Mouse (Mus musculus) CH12.LX (cell line): ENCODE results near the gene Rgs16. TPM values are rescaled to one million over a fixed set of nuclear protein-coding genes. Genes with fewer than 3 reads are reported as not detected.
A peak's percentile ranks its signal among the peaks of the same experiment; 100 is the strongest.

Experiments used
- DNase-seq: peaks from one replicate; pipeline ENCODE4 v3.0.0-alpha.2; 2013; ENCODE audit errors: extremely low read depth
- H3K27ac ChIP-seq: 2 replicates; pipeline ENCODE4 v1.5.1; 2012; ENCODE audit warnings: low read depth, mild to moderate bottlenecking, control low read depth, moderate library complexity; ENCODE audit not compliant: insufficient read depth
- H3K27me3 ChIP-seq: replicated peaks from 2 replicates; pipeline ENCODE3; 2012; ENCODE audit warnings: inconsistent platforms
- H3K36me3 ChIP-seq, 2 experiments: replicated peaks in 1 of 2; 2 replicates each; pipeline versions ENCODE3 to v1.6.1; 2012; ENCODE audit warnings: inconsistent platforms in 1 of 2, low read length in 1 of 2, mild to moderate bottlenecking in 1 of 2, mixed read lengths in 1 of 2, moderate library complexity in 1 of 2; ENCODE audit not compliant: control insufficient read depth in 1 of 2, insufficient read depth in 1 of 2
- H3K4me1 ChIP-seq, 2 experiments: 2 replicates each; pipeline ENCODE4 v1.6.1; 2012; ENCODE audit warnings: inconsistent platforms in 1 of 2, moderate library complexity in 1 of 2; ENCODE audit not compliant: insufficient read depth in 2 of 2, control insufficient read depth in 1 of 2
- H3K4me2 ChIP-seq: 2 replicates; pipeline ENCODE4 v1.6.1; 2012; ENCODE audit warnings: low read depth, mild to moderate bottlenecking, control low read depth; ENCODE audit not compliant: poor library complexity, insufficient read depth, severe bottlenecking
- H3K4me3 ChIP-seq, 3 experiments: fragments of 150-350 bp in 1 of 3; sonication (generic) in 1 of 3; replicated peaks in 1 of 3; 2 replicates each; pipeline versions ENCODE3 to v1.5.1; 2011 to 2012; ENCODE audit warnings: low read depth in 2 of 3, low read length in 2 of 3, mild to moderate bottlenecking in 2 of 3, moderate library complexity in 2 of 3, control low read depth in 1 of 3, improper control_type of control experiment in 1 of 3, inconsistent platforms in 1 of 3, mixed read lengths in 1 of 3; ENCODE audit not compliant: poor library complexity in 1 of 3
- H3K79me2 ChIP-seq: replicated peaks from 2 replicates; pipeline ENCODE4 v1.6.1; 2012; ENCODE audit warnings: mild to moderate bottlenecking, moderate library complexity; ENCODE audit not compliant: control insufficient read depth, poor library complexity, insufficient read depth, severe bottlenecking; ENCODE audit errors: extremely low read depth
- H3K9ac ChIP-seq: 2 replicates; pipeline ENCODE4 v1.6.1; 2012; ENCODE audit warnings: low read depth, mild to moderate bottlenecking, control low read depth, moderate library complexity; ENCODE audit not compliant: insufficient read depth
- H3K9me3 ChIP-seq: replicated peaks from 2 replicates; pipeline ENCODE3; 2012; ENCODE audit warnings: low read length, inconsistent platforms, mixed read lengths
- BHLHE40 ChIP-seq: IDR thresholded peaks from 2 replicates; pipeline ENCODE4 v1.6.1; 2011; ENCODE audit warnings: mild to moderate bottlenecking, low read depth, low read length, improper control_type of control experiment
- CHD1 ChIP-seq: IDR thresholded peaks from 2 replicates; pipeline ENCODE4 v1.6.1; 2012; ENCODE audit warnings: low read depth, low read length, improper control_type of control experiment, inconsistent platforms
- CHD2 ChIP-seq: IDR thresholded peaks from 2 replicates; pipeline ENCODE4 v1.6.1; 2011; ENCODE audit warnings: low read length, improper control_type of control experiment
- CTCF ChIP-seq, 2 experiments: IDR thresholded peaks in 1 of 2; conservative IDR thresholded peaks in 1 of 2; 2 replicates each; pipeline ENCODE4 v1.5.1; 2011 to 2012; ENCODE audit warnings: low read depth in 2 of 2, low read length in 2 of 2, improper control_type of control experiment in 1 of 2, inconsistent platforms in 1 of 2, mild to moderate bottlenecking in 1 of 2, moderate library complexity in 1 of 2
- E2F4 ChIP-seq: IDR thresholded peaks from 2 replicates; pipeline ENCODE4 v1.6.1; 2011; ENCODE audit warnings: low read depth, low read length, improper control_type of control experiment; ENCODE audit not compliant: insufficient replicate concordance
- ELF1 ChIP-seq: IDR thresholded peaks from 2 replicates; pipeline ENCODE4 v1.6.1; 2014; ENCODE audit warnings: low read depth, mild to moderate bottlenecking, inconsistent platforms, low read length, improper control_type of control experiment
- EP300 ChIP-seq: IDR thresholded peaks from 2 replicates; pipeline ENCODE4 v1.6.1; 2011; ENCODE audit warnings: low read length, improper control_type of control experiment
- ETS1 ChIP-seq: conservative IDR thresholded peaks from 2 replicates; pipeline ENCODE4 v1.6.1; 2012; ENCODE audit warnings: low read depth, mild to moderate bottlenecking, inconsistent platforms, low read length, improper control_type of control experiment, moderate library complexity
- GABPA ChIP-seq: IDR thresholded peaks from 2 replicates; pipeline ENCODE4 v1.6.1; 2012; ENCODE audit warnings: low read depth, low read length, improper control_type of control experiment, inconsistent platforms; ENCODE audit not compliant: insufficient replicate concordance
- HCFC1 ChIP-seq: IDR thresholded peaks from 2 replicates; pipeline ENCODE4 v1.6.1; 2012; ENCODE audit warnings: low read depth, mild to moderate bottlenecking, inconsistent platforms, low read length, improper control_type of control experiment
- JUN ChIP-seq: IDR thresholded peaks from 2 replicates; pipeline ENCODE4 v1.6.1; 2011; ENCODE audit warnings: low read depth, mild to moderate bottlenecking, low read length, improper control_type of control experiment, moderate library complexity; ENCODE audit not compliant: insufficient read depth
- JUND ChIP-seq: conservative IDR thresholded peaks from 2 replicates; pipeline ENCODE4 v1.6.1; 2011; ENCODE audit warnings: low read depth, low read length, improper control_type of control experiment
- KAT2A ChIP-seq: IDR thresholded peaks from 2 replicates; pipeline ENCODE4 v1.6.1; 2012; ENCODE audit warnings: low read length, improper control_type of control experiment, inconsistent platforms; ENCODE audit not compliant: insufficient replicate concordance
- MAFK ChIP-seq: IDR thresholded peaks from 2 replicates; pipeline ENCODE4 v1.6.1; 2011; ENCODE audit warnings: low read length, improper control_type of control experiment; ENCODE audit not compliant: insufficient replicate concordance
- MAZ ChIP-seq: IDR thresholded peaks from 2 replicates; pipeline ENCODE4 v1.6.1; 2012; ENCODE audit warnings: low read depth, mild to moderate bottlenecking, inconsistent platforms, low read length, improper control_type of control experiment, moderate library complexity
- MEF2A ChIP-seq: IDR thresholded peaks from 2 replicates; pipeline ENCODE4 v1.6.1; 2014; ENCODE audit warnings: low read depth, mild to moderate bottlenecking, inconsistent platforms, low read length, improper control_type of control experiment, borderline replicate concordance
- MXI1 ChIP-seq: IDR thresholded peaks from 2 replicates; pipeline ENCODE4 v1.6.1; 2011; ENCODE audit warnings: mild to moderate bottlenecking, low read depth, low read length, improper control_type of control experiment
- NELFE ChIP-seq: IDR thresholded peaks from 2 replicates; pipeline ENCODE4 v1.6.1; 2011; ENCODE audit warnings: low read depth, low read length, improper control_type of control experiment
- NRF1 ChIP-seq: IDR thresholded peaks from 2 replicates; pipeline ENCODE4 v1.6.1; 2014; ENCODE audit warnings: low read depth, mild to moderate bottlenecking, inconsistent platforms, low read length, improper control_type of control experiment, moderate library complexity
- PAX5 ChIP-seq: IDR thresholded peaks from 2 replicates; pipeline ENCODE4 v1.6.1; 2012; ENCODE audit warnings: low read length, inconsistent platforms, mixed read lengths
- POLR2A ChIP-seq: IDR thresholded peaks from 2 replicates; pipeline ENCODE4 v1.6.1; 2011; ENCODE audit warnings: low read depth, mild to moderate bottlenecking, improper control_type of control experiment, low read length
- POLR2AphosphoS2 ChIP-seq: IDR thresholded peaks from 2 replicates; pipeline ENCODE4 v1.6.1; 2011; ENCODE audit warnings: low read depth, low read length, improper control_type of control experiment
- RAD21 ChIP-seq: IDR thresholded peaks from 2 replicates; pipeline ENCODE4 v1.6.1; 2011; ENCODE audit warnings: low read depth, mild to moderate bottlenecking, low read length, improper control_type of control experiment, moderate library complexity
- RCOR1 ChIP-seq: conservative IDR thresholded peaks from 2 replicates; pipeline ENCODE4 v1.6.1; 2012; ENCODE audit warnings: low read depth, mild to moderate bottlenecking, inconsistent platforms, low read length, improper control_type of control experiment
- SMC3 ChIP-seq: IDR thresholded peaks from 2 replicates; pipeline ENCODE4 v1.6.1; 2011; ENCODE audit warnings: low read depth, low read length, improper control_type of control experiment
- TBP ChIP-seq: conservative IDR thresholded peaks from 2 replicates; pipeline ENCODE4 v1.6.1; 2011; ENCODE audit warnings: low read depth, low read length, improper control_type of control experiment
- UBTF ChIP-seq: IDR thresholded peaks from 2 replicates; pipeline ENCODE4 v1.6.1; 2012; ENCODE audit warnings: low read depth, mild to moderate bottlenecking, inconsistent platforms, low read length, improper control_type of control experiment, moderate library complexity
- USF1 ChIP-seq: IDR thresholded peaks from 2 replicates; pipeline ENCODE4 v1.6.1; 2014; ENCODE audit warnings: low read depth, mild to moderate bottlenecking, inconsistent platforms, low read length, improper control_type of control experiment
- USF2 ChIP-seq: conservative IDR thresholded peaks from 2 replicates; pipeline ENCODE4 v1.6.1; 2011; ENCODE audit warnings: low read depth, low read length, improper control_type of control experiment
- ZC3H11A ChIP-seq: IDR thresholded peaks from 2 replicates; pipeline ENCODE4 v1.6.1; 2012; ENCODE audit warnings: low read depth, mild to moderate bottlenecking, inconsistent platforms, low read length, improper control_type of control experiment
- ZKSCAN1 ChIP-seq: IDR thresholded peaks from 2 replicates; pipeline ENCODE4 v1.6.1; 2012; ENCODE audit warnings: low read depth, inconsistent platforms, low read length, improper control_type of control experiment, borderline replicate concordance
- ZMIZ1 ChIP-seq: IDR thresholded peaks from 2 replicates; pipeline ENCODE4 v1.6.1; 2012; ENCODE audit warnings: low read depth, mild to moderate bottlenecking, inconsistent platforms, low read length, improper control_type of control experiment
- ZNF384 ChIP-seq: IDR thresholded peaks from 2 replicates; pipeline ENCODE4 v1.6.1; 2012; ENCODE audit warnings: low read depth, low read length, improper control_type of control experiment, inconsistent platforms
- dilution Hi-C: fragments of 300-500 bp; cut with MboI; formaldehyde crosslinking; loops from 2 replicates; pipeline ENCODE4 v1.14.3; 2020; ENCODE audit warnings: low sequenced_read_pairs; ENCODE audit not compliant: extremely low pct_unique_long_range_greater_than_20kb, extremely low pct_ligation_motif_present
- in situ Hi-C: fragments of 300-500 bp; cut with MboI; formaldehyde crosslinking; loops from 3 replicates; pipeline ENCODE4 v1.14.3; 2019; ENCODE audit warnings: low sequenced_read_pairs, low pct_ligation_motif_present, low pct_unique_long_range_greater_than_20kb, mixed read lengths
- polyA plus RNA-seq: library from polyadenylated mRNA; unstranded; fragments of >175 nt; gene quantifications from 2 replicates; pipeline ENCODE4 v1.2.1, GENCODE M21; 2012; ENCODE audit warnings: low read depth; ENCODE audit not compliant: insufficient read length
- total RNA-seq, 2 experiments: library from RNA; depleted of rRNA; stranded (reverse); fragments of 300-350 nt in 1 of 2; fragments of >200 nt in 1 of 2; gene quantifications; 2 replicates each; pipeline ENCODE4 v1.2.3; 2012 to 2014

Gene Rgs16
- total and polyA plus RNA-seq, 3 experiments, result 0.15 to 0.26 (median 0.21) TPM

GRCm38 (mm10) chr1:153721565-153722310 lies 18.4 kb upstream of the Rgs16 start:
- H3K9me3 ChIP-seq, result no peaks in the 10 kb centered on the region
- dilution Hi-C loops, result no loop called here
- in situ Hi-C loops, result no loop called here

GRCm38 (mm10) chr1:153723426-153723825 lies 16.7 kb upstream of the Rgs16 start:
- H3K4me1 ChIP-seq, result peaks cover 6 to 21% of the 10 kb centered on the region in 2 experiments
- H3K36me3 ChIP-seq, result no peaks in the 10 kb centered on the region
- peak overlapping the region; percentile 25 for H3K9ac ChIP-seq
- DNase-seq, result peak; percentile 77
- in situ Hi-C loops, result no loop called here
- no peak overlapping the region for H3K27ac ChIP-seq
- H3K79me2 ChIP-seq, result no peaks in the 10 kb centered on the region
- H3K4me2 ChIP-seq, result peak overlapping the region; percentile 52
- dilution Hi-C loops, result no loop called here
- H3K9me3 ChIP-seq, result no peaks in the 10 kb centered on the region
- H3K27me3 ChIP-seq, result no peaks in the 10 kb centered on the region
- H3K4me3 ChIP-seq, result peak overlapping the region; percentile 13 to 51 (median 13)
- TF ChIP-seq CHD2 (peak; percentile 83), MEF2A (peak; percentile 77), ZKSCAN1 (no peak), E2F4 (no peak), SMC3 (no peak), USF2 (no peak), ZMIZ1 (no peak), MAZ (0 out of 2 replicates have a peak, but pooled peaks have one; percentile 34), BHLHE40 (no peak; the same call in 1 of the 2 replicates), PAX5 (no peak), MAFK (no peak), KAT2A (no peak), GABPA (no peak), NRF1 (no peak), CHD1 (no peak), MXI1 (no peak; the same call in 1 of the 2 replicates), ETS1 (peak; percentile 46), UBTF (no peak; the same call in 1 of the 2 replicates), RAD21 (no peak), JUND (no peak), TBP (no peak), ZC3H11A (no peak), HCFC1 (peak; percentile 45; the same call in 1 of the 2 replicates), NELFE (no peak), USF1 (no peak), ELF1 (peak; percentile 78), ZNF384 (no peak), JUN (no peak; the same call in 1 of the 2 replicates), CTCF (conservative IDR thresholded peaks at IDR 0.05 in 1 of 2, IDR thresholded peaks at IDR 0.05 in 1 of 2; ENCODE audit: low read depth in 2 of 2, low read length in 2 of 2) (no peak), POLR2AphosphoS2 (no peak)

More at GRCm38 (mm10) chr1:153721565-153722310, 18.4 kb upstream of the Rgs16 start:
- Histone ChIP-seq H3K9ac (no peak overlapping the region), H3K79me2 (no peaks in the 10 kb centered on the region), H3K27ac (no peak overlapping the region), H3K4me2 (no peak overlapping the region), H3K4me3 (no peak overlapping the region), H3K4me1 (peaks cover 6 to 21% of the 10 kb centered on the region in 2 experiments), H3K27me3 (no peaks in the 10 kb centered on the region), H3K36me3 (no peaks in the 10 kb centered on the region)
- no peak for DNase-seq
- TF ChIP-seq MAZ, result no peak
- TF ChIP-seq RCOR1, result no peak
- no peak for TF ChIP-seq EP300
- no peak for TF ChIP-seq POLR2A
- TF ChIP-seq ZNF384, result no peak
